Mouse (Mus musculus): ENCODE data around the gene Gm28305.

The Gm28305 gene

GRCm38 (mm10) chr9:104040362-104040761, at the start of gene Gm28305:
Gene Gm28305, plus strand, starts transcription at chr9:104040662.
- DNase-seq (ENCODE audit: low spot score), result no peak

DNA sequence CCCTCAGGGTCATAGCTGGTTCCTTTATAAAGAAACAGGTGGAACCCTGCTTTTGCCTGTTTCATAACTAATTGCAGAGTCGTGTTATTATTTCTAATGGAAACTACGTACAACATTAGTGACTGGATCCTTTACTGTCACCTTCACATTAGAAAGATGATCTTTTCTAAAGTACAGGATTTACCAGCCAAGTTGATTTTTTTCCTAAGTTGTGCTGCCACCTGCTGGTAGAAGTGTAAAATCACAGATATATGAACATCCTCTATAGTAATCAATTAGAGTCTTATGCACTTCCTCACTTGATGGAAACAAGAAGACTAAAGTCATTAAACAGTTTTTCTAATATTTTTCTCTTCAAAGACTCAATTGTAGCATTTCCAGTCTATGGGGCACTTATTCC, 44.0 kb upstream of the Gm28305 start:
- DNase-seq (ENCODE audit: low spot score), result peak; percentile 66

DNA sequence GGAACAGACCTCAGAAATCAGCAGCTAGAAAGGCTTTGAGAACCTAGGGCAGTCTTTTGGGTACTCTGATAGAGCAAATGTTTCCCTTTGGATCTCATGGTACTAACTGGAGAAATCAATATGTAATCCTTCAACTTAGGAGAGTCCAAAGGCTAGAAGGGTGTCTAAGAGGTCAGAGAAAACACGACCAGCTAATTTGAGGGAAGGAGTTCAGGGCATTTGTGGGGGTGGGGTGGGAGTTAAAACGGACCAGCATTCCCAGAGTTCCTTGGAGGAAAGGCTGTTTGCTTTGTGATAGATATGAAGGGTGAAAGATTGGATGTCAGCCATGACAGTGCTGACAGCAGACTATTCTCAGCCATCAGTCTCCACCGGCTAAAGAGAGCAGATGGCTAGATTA, 39.9 kb upstream of the Gm28305 start:
- no peak for DNase-seq (ENCODE audit: low spot score)

DNA sequence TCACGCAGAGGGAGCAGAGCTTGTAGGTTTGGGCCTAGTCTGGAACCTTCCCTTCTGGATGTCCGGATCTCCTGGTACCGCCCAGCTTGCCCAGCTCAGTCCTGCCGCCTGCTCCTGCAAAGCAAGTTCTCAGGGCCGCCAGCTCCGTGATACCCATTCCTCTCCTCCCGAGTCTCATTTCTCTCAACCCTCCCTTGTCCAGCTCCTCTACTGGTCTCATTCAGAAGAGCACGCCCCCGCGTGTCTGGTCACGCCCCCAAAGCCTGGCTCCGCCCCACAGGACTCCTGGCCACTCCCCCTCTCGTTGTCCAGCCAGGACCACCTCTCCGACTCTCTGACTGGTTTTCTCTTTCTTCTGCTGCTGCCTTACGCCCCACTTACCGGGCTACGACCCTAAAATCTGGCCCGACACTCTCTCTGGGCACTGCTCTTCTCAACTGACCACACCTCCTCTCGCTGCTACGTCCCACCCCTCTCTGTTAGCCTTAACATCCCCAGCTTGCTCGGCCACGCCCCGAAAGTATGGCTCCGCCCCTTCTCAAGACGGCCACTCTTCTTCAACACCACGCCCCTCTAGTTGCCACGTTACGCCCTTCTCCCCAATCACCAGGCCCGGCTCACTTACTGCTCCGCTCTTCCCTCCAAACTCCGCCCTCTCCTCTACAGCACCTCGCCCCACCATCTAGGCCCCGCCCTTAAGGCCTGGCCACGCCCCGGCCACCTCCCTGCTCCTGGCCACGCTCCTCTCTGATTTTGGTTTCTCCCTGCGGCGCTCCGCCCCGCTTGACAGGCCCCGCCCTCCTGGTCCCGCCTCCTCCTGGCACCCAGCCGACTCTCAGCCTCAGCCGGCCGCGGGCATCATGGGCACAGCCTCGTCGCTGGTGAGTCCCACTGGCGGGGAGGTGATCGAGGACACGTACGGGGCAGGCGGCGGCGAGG, 38.3 kb upstream of the Gm28305 start, which contains the start of gene Nphp3:
Gene Nphp3 (plus strand): TSS at position 624 of the 939 bp plus-strand sequence.
- DNase-seq (ENCODE audit: low spot score), result peak; percentile 100

GRCm38 (mm10) chr9:104002913-104003330, 37.5 kb upstream of the Gm28305 start:
- DNase-seq (ENCODE audit: low spot score), result peak; percentile 79

DNA sequence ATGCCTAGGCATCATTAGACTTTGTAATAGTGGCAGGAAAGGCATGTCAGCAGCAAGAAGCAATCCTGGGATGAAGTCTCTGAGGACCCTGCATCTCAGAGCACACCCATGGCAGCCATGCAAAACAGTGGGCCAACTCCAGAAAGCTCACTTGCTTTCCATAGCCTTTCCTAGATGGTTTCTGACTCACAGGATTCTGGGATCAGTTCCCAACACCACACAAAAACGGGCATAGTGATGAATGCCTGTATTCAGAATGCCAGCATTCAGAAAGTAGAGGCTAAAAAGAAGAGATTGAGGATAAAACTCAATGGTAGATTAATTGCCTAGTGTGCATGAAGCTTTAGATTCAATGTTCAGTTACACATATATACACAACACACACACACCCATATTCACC, 25.9 kb upstream of the Gm28305 start:
- no peak for DNase-seq (ENCODE audit: low spot score)

DNA sequence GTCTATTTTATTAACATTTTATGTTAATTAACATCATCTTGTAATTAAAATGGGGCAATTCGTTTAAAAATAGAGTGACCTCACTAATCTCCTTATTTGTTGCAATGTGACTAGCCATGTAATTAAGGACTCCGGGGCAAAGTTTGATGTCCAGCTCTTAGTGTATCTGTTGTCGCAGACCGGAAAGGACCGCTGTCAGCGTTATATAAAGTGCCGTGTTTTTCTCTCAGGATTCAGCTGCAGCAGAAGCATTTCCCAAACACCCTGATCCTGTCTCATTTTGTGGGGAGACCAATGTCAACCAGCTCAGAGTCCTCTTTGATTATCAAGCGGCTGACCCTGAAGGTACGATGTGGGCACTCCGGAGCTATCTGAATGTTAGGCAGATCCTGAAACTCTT, 19.4 kb upstream of the Gm28305 start:
- DNase-seq (ENCODE audit: low spot score), result no peak

- DNase-seq (ENCODE audit: low spot score), result no peak
These were observed 13.3 kb upstream of the Gm28305 start for GRCm38 (mm10) chr9:104027186-104027585.

DNA sequence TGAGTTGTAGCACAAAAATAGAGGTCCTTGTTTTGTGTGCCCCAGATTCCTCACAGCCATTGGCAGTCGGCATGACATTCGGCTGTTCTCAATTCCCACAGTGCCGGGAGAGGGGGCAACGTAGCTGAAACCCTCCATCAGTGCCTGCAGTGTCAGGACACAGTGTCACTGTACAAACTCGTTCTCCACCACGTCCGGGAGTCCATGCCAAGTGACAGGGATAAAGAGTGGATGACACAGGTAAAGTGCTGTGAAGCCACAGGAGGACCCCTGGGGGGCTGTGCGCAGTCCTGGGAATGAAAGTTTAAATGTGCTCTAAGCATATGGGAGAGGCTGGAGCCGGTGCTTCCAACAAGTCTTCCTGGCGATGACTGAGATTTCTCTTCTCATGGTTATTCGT, 10.6 kb upstream of the Gm28305 start:
- DNase-seq (ENCODE audit: low spot score), result no peak

GRCm38 (mm10) chr9:104034231-104034630, 6.2 kb upstream of the Gm28305 start:
- no peak for DNase-seq (ENCODE audit: low spot score)

DNA sequence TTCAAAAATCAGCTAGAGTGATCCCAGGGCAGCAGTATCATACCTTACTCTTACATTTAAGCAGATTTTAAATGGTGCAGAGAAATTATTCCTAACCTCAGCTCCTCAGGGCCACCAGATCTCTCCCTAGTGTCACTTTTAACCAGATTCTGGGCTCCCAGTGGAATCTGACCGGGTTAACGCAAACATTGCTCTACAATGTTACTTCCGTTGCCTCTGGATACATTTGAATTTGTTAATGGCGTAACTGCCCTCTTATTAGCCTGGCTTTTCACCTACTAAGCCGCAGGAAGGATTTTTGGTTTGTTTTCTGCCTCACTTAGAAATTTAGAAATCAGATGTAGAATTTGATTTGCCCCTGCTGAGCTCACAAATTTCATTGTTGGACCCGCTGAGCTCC, 5.7 kb upstream of the Gm28305 start:
- no peak for DNase-seq (ENCODE audit: low spot score)

DNA sequence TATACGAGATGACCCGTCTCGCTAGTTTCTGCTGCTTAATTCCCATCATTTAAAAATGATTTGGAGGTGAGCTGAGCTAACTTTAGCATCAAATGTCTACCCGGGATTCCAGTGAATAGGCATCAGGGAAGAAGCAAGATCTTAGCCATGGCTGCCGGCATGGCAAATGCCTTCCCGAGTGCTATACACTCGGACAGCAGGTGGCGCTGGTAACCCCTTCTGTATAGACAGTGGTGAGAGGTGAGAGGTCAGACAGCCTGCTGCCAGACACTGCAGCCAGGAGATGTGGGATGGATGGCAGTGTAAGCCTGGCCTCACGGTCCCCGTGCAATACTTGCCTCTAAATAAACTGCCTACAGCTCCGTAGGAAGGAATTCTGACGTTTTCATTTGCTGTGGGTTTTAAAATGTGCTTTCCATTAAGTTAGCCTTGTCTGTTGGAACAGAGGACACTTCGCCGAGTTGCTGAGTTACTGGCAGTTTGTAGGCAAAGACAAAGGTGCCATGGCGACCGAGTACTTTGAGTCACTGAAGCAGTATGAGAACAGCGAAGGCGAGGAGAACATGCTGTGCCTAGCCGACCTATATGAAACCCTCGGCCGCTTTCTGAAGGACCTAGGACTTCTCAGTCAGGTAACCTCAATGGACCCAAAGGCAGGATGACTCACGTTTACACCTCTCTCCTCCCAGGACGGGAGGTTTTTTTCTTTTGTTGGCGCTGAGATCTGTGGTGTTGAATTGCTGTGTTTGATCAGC, 5.0 kb upstream of the Gm28305 start:
- peak; percentile 87 for DNase-seq (ENCODE audit: low spot score)

GRCm38 (mm10) chr9:104038266-104038665, 2.2 kb upstream of the Gm28305 start:
- no peak for DNase-seq (ENCODE audit: low spot score)

GRCm38 (mm10) chr9:104039031-104039695, 1.3 kb upstream of the Gm28305 start:
- no peak for DNase-seq (ENCODE audit: low spot score)

DNA sequence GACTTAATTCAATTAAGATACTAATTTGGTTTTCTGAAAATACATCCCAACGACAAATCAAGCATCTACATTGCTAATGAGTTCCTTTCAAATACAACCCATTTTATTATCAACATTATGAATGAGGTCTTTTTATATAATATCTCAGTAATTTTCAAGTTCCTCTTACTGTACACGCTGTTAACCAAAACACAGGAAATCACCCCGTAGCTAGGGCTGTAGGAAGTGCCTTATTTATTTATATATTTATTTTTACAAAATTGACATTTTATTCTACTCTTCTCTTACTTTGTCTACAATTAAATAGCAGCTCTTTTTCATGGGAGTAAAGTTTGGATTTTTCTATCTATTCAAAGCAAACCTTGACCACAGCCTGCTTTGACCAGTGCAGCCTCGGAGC, 720 bp upstream of the Gm28305 start:
- no peak for DNase-seq (ENCODE audit: low spot score)

DNA sequence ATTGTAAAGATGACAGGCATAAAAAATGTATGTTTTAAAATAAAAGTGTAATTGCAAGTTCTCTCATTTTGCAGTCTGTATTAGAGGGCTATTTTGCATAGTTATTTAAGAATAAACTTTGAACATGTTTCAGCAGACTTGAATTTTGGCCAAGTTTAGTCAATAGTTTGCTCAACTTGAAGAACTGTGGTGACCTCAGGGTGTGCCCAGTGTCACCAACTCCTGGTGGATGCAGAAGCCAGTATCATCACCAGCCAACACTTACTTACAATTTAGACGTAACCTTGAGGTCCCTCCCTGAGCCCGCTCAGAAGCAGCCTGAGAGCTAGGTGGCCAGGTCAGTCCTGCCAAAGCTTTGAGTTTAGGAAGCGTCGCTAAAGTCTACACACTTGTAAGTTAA, 3.2 kb downstream of the Gm28305 start:
- DNase-seq (ENCODE audit: low spot score), result no peak

- no peak for DNase-seq (ENCODE audit: low spot score)
These were observed 10.6 kb downstream of the Gm28305 start for GRCm38 (mm10) chr9:104051028-104051427.

GRCm38 (mm10) chr9:104062430-104063243, 22.2 kb downstream of the Gm28305 start, which contains the start of gene Uba5:
Gene Uba5, minus strand, starts transcription at chr9:104063134.
- DNase-seq (ENCODE audit: low spot score), result peak; percentile 85

DNA sequence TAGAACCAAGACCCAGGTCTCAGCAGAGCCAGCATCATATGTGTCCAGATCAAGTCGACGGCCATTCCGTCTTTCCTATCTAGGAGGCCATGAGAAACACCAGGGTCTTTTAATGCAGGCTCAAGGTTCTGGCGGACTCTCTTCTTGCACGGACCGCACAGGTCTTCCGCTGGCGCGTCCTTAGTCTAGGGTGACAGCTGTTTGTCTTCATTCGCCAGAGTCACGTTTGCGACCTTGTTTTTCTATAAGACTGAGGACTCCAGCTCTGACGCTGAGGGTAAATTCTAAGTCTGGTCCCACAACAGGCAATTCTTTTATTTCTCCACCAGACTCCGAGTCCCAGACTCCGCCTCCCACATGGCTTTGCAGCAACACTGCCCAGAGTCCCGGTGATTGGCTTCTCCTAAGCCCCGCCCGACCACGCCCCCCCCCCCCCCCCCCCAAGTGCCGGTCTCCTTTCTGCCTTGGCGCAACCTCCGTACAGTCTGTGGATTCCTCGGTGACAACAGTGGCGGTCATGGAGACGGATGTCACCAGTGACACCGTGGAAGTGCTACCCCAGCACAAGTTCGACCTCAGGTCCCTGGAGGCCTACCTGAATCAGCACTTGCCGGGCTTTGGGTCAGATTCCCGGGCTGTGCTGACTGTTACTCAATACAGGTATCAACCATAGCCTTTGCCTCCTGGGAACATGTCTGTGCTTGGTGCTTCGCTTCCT, 22.9 kb downstream of the Gm28305 start, which contains the start of gene Acad11:
Gene Acad11 (plus strand): TSS at position 134 of the 718 bp plus-strand sequence.
- DNase-seq (ENCODE audit: low spot score), result peak; percentile 88

DNA sequence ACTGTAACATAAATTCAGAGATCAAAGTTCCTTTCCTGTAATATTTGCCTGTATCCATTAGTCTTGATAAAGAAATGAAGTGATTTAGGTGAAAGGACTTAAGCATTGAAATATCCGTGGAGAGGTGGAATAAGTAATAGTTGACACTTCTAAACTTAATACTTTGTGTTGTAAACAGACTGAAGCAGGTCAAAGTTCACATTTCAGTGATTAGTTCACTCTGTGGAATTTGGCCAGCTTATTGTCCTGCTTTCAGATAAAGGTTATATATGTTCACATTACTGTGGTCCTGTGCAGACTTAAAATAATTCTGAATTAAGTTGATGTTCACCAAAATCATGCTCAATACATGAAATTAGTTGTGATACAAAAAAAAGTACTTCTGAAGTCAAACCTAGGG, 24.1 kb downstream of the Gm28305 start:
- no peak for DNase-seq (ENCODE audit: low spot score)

DNA sequence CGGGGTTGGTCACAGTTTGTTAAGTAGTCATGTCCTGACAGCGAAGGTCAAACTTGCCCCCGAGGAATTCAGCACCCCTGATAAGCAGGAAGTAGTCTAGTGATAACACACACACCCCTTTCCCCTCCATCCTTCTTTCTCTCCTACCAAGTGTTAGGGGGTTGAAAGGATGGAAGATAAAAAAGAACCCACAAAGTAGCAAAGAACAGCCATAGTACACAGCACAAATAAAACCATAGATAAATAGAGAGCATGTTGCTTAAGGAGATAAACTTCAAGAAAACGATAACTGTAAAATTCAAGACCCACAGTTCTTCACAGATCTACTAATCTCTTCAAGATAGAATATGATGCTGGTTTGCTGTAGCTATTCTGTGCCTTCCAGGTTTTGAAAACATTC, 29.8 kb downstream of the Gm28305 start:
- DNase-seq (ENCODE audit: low spot score), result no peak

Measured in testis, postnatal 10 days (tissue).